Mouse (Mus musculus): ENCODE results near the gene Thada. TPM values are rescaled to one million over a fixed set of nuclear protein-coding genes. Genes with fewer than 3 reads are reported as not detected.

The Thada gene
- polyA plus RNA-seq, 1 experiment from 2014 or later, result 1.3 TPM

- Histone ChIP-seq H3K4me3 (ENCODE audit: low read depth, low read length) (no peak overlapping the region), H3K36me3 (ENCODE audit: control insufficient read depth, insufficient read depth) (peaks cover 9% of the 10 kb centered on the region), H3K9me3 (ENCODE audit: control insufficient read depth) (no peaks in the 10 kb centered on the region), H3K27ac (ENCODE audit: low read depth, low read length) (no peak overlapping the region), H3K4me2 (replicated peaks; ENCODE audit: low read depth) (no peak overlapping the region), H3K4me1 (replicated peaks; ENCODE audit: control insufficient read depth, insufficient read depth, low read length) (no peaks in the 10 kb centered on the region), H3K9ac (ENCODE audit: low read depth, low read length) (no peak overlapping the region), H3K27me3 (replicated peaks; ENCODE audit: control insufficient read depth, insufficient read depth, low read length) (no peaks in the 10 kb centered on the region)
- WGBS, result 83% methylated on average over 4 of the region's 4 CpGs
- ATAC-seq, result no peak
- no peak for TF ChIP-seq CTCF (IDR thresholded peaks at IDR 0.05; ENCODE audit: low read depth)
These were observed 136.0 kb downstream of the Thada start for GRCm38 (mm10) chr17:84329906-84330470.

- H3K27me3 ChIP-seq (replicated peaks; ENCODE audit: control insufficient read depth, insufficient read depth, low read length), result no peaks in the 10 kb centered on the region
- TF ChIP-seq CTCF (IDR thresholded peaks at IDR 0.05; ENCODE audit: low read depth), result no peak
- no peak overlapping the region for H3K4me3 ChIP-seq (ENCODE audit: low read depth, low read length)
- 32% methylated on average over 2 of the region's 2 CpGs for WGBS
- no peak overlapping the region for H3K27ac ChIP-seq (ENCODE audit: low read depth, low read length)
- no peaks in the 10 kb centered on the region for H3K4me1 ChIP-seq (replicated peaks; ENCODE audit: control insufficient read depth, insufficient read depth, low read length)
- H3K36me3 ChIP-seq (ENCODE audit: control insufficient read depth, insufficient read depth), result peaks cover 7% of the 10 kb centered on the region
- no peak overlapping the region for H3K9ac ChIP-seq (ENCODE audit: low read depth, low read length)
- H3K9me3 ChIP-seq (ENCODE audit: control insufficient read depth), result no peaks in the 10 kb centered on the region
- H3K4me2 ChIP-seq (replicated peaks; ENCODE audit: low read depth), result no peak overlapping the region
- ATAC-seq, result no peak
These were observed 137.5 kb downstream of the Thada start for GRCm38 (mm10) chr17:84328526-84328925.

GRCm38 (mm10) chr17:84327051-84327925 is 138.7 kb downstream of the Thada start:
- 88% methylated on average over 12 of the region's 12 CpGs for WGBS

GRCm38 (mm10) chr17:84322176-84322575 is 143.8 kb downstream of the Thada start:
- 75% methylated on average over 4 of the region's 4 CpGs for WGBS
- H3K36me3 ChIP-seq (ENCODE audit: control insufficient read depth, insufficient read depth), result no peaks in the 10 kb centered on the region; the same call in 1 of the 2 replicates
- no peak overlapping the region for H3K27ac ChIP-seq (ENCODE audit: low read depth, low read length)
- no peaks in the 10 kb centered on the region for H3K9me3 ChIP-seq (ENCODE audit: control insufficient read depth)
- H3K9ac ChIP-seq (ENCODE audit: low read depth, low read length), result no peak overlapping the region
- no peak for ATAC-seq
- no peaks in the 10 kb centered on the region for H3K4me1 ChIP-seq (replicated peaks; ENCODE audit: control insufficient read depth, insufficient read depth, low read length)
- H3K4me2 ChIP-seq (replicated peaks; ENCODE audit: low read depth), result no peak overlapping the region
- H3K27me3 ChIP-seq (replicated peaks; ENCODE audit: control insufficient read depth, insufficient read depth, low read length), result no peaks in the 10 kb centered on the region
- H3K4me3 ChIP-seq (ENCODE audit: low read depth, low read length), result no peak overlapping the region
- TF ChIP-seq CTCF (IDR thresholded peaks at IDR 0.05; ENCODE audit: low read depth), result no peak

More at GRCm38 (mm10) chr17:84327051-84327925, 138.7 kb downstream of the Thada start:
- Histone ChIP-seq H3K36me3 (ENCODE audit: control insufficient read depth, insufficient read depth) (peaks cover 5% of the 10 kb centered on the region; the same call in 1 of the 2 replicates), H3K9me3 (ENCODE audit: control insufficient read depth) (no peaks in the 10 kb centered on the region), H3K27ac (ENCODE audit: low read depth, low read length) (no peak overlapping the region), H3K27me3 (replicated peaks; ENCODE audit: control insufficient read depth, insufficient read depth, low read length) (no peaks in the 10 kb centered on the region), H3K4me1 (replicated peaks; ENCODE audit: control insufficient read depth, insufficient read depth, low read length) (no peaks in the 10 kb centered on the region), H3K9ac (ENCODE audit: low read depth, low read length) (no peak overlapping the region), H3K4me2 (replicated peaks; ENCODE audit: low read depth) (no peak overlapping the region), H3K4me3 (ENCODE audit: low read depth, low read length) (no peak overlapping the region)
- ATAC-seq, result no peak
- TF ChIP-seq CTCF (IDR thresholded peaks at IDR 0.05; ENCODE audit: low read depth), result no peak

DNA sequence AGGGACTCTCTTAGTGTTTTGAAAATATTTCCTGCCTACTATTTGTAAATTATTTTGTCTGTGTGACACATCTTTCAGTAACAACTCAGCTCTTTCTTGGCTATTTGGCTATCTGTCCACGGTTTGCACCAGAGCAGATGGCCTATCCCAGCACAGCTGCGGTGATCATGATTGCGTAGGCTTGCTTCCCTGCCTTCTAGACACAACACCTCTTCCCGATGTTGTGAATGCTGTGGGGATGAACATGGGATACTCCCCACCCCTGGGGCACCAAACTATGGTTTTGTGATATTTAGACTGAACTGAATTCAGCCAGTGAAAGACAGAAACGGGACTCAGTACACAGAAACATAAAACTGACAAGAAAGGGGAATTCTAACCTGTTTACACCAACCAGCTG is 144.7 kb downstream of the Thada start:
- no peak for ATAC-seq
- no peaks in the 10 kb centered on the region for H3K9me3 ChIP-seq (ENCODE audit: control insufficient read depth)
- no peak overlapping the region for H3K27ac ChIP-seq (ENCODE audit: low read depth, low read length)
- H3K4me3 ChIP-seq (ENCODE audit: low read depth, low read length), result no peak overlapping the region
- no peak overlapping the region for H3K9ac ChIP-seq (ENCODE audit: low read depth, low read length)
- 73% methylated on average over 5 of the region's 5 CpGs for WGBS
- TF ChIP-seq CTCF (IDR thresholded peaks at IDR 0.05; ENCODE audit: low read depth), result no peak
- H3K27me3 ChIP-seq (replicated peaks; ENCODE audit: control insufficient read depth, insufficient read depth, low read length), result no peaks in the 10 kb centered on the region
- no peak overlapping the region for H3K4me2 ChIP-seq (replicated peaks; ENCODE audit: low read depth)
- no peaks in the 10 kb centered on the region for H3K4me1 ChIP-seq (replicated peaks; ENCODE audit: control insufficient read depth, insufficient read depth, low read length)
- no peaks in the 10 kb centered on the region; the same call in 1 of the 2 replicates for H3K36me3 ChIP-seq (ENCODE audit: control insufficient read depth, insufficient read depth)

- Histone ChIP-seq H3K27ac (ENCODE audit: low read depth, low read length) (no peak overlapping the region), H3K4me1 (replicated peaks; ENCODE audit: control insufficient read depth, insufficient read depth, low read length) (no peaks in the 10 kb centered on the region), H3K9ac (ENCODE audit: low read depth, low read length) (no peak overlapping the region), H3K4me2 (replicated peaks; ENCODE audit: low read depth) (no peak overlapping the region), H3K27me3 (replicated peaks; ENCODE audit: control insufficient read depth, insufficient read depth, low read length) (no peaks in the 10 kb centered on the region), H3K9me3 (ENCODE audit: control insufficient read depth) (no peaks in the 10 kb centered on the region), H3K36me3 (ENCODE audit: control insufficient read depth, insufficient read depth) (no peaks in the 10 kb centered on the region), H3K4me3 (ENCODE audit: low read depth, low read length) (no peak overlapping the region)
- no peak for TF ChIP-seq CTCF (IDR thresholded peaks at IDR 0.05; ENCODE audit: low read depth)
- 100% methylated on average over 1 of the region's 1 CpGs for WGBS
- no peak for ATAC-seq
These were observed 145.4 kb downstream of the Thada start for GRCm38 (mm10) chr17:84320576-84320975.
